ENCODE assay signal across 19 mouse cellular contexts in the genomic region with DNA sequence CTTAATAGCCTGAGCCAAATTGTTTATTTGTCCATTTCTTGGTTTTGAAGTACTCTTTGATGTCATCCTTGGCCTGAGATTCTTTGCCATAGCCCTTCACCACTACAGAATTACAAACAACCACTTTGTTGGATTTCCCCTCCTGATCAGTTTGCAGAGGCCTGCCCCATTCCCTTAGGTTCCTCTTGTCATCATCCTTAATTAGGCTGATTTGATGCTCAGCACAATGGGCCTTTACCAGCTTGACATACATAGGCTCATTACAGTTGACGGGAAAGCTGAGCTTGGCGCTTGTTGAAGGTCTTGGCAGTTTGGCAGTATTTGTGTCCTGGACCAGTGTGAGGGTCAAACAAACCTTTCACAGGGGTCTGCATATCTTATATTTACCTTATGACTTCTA.
A peak's percentile ranks its signal among the peaks of the same experiment; 100 is the strongest.
DNase-seq lines count a peak whose midpoint lies in the region; ATAC-seq lines count a peak whose summit lies in the region.
"Had no signal": no experiment of that assay in that cellular context is flagged by ENCODE, and none has a peak within 500 bp of the region (broad histone marks: within the 10 kb centered on the region; RNA-seq: fewer than 3 reads in every experiment).

No protein-coding gene starts in this region.

- DNase-seq in forebrain, embryonic 14.5 days (ENCODE audit: low spot score), result peak; percentile 32
- no peak for DNase-seq in forebrain, embryonic 10.5 days (ENCODE audit: extremely low spot score, low spot score)
- DNase-seq in heart, adult 11 months, result peak; percentile 24
- DNase-seq in heart, postnatal 14 days, result no peak
- peak; percentile 38 for DNase-seq in retina, embryonic 14.5 days (ENCODE audit: low spot score)
- no peak for DNase-seq in cerebellum, adult 11 months
- DNase-seq in thymus, postnatal 0 days (ENCODE audit: low spot score), result no peak
- DNase-seq: adrenal gland, adult 2 months; adrenal gland, postnatal 10 days; adrenal gland, postnatal 25 days; cerebellum, adult 18-20 months; cerebellum, adult 8-10 months; cerebellum, adult 9-11 months; cerebellum, postnatal 14 days; cerebellum, postnatal 36 days; embryo, embryonic 11 days had no signal

- WGBS in forebrain, embryonic 14.5 days, result 31% methylated on average over 2 of the region's 2 CpGs
- WGBS in forebrain, embryonic 10.5 days, result 84% methylated on average over 2 of the region's 2 CpGs

- no peak for ATAC-seq in forebrain, embryonic 14.5 days

- H3K9ac ChIP-seq in forebrain, embryonic 14.5 days (ENCODE audit: low read length), result no peak overlapping the region
- H3K9ac ChIP-seq: embryonic facial prominence, embryonic 13.5 days; embryonic facial prominence, embryonic 15.5 days had no signal

- no peaks in the 10 kb centered on the region for H3K9me3 ChIP-seq in forebrain, embryonic 14.5 days (replicated peaks; ENCODE audit: control insufficient read depth, low read length)
- H3K9me3 ChIP-seq in forebrain, embryonic 10.5 days, result no peaks in the 10 kb centered on the region
- H3K9me3 ChIP-seq: embryonic facial prominence, embryonic 13.5 days; embryonic facial prominence, embryonic 15.5 days had no signal

- H3K36me3 ChIP-seq in forebrain, embryonic 14.5 days (ENCODE audit: control insufficient read depth, insufficient read depth, low read length), result no peaks in the 10 kb centered on the region
- no peaks in the 10 kb centered on the region for H3K36me3 ChIP-seq in forebrain, embryonic 10.5 days (replicated peaks)
- H3K36me3 ChIP-seq: embryonic facial prominence, embryonic 13.5 days; embryonic facial prominence, embryonic 15.5 days had no signal

- no peaks in the 10 kb centered on the region for H3K4me1 ChIP-seq in forebrain, embryonic 14.5 days (ENCODE audit: control insufficient read depth, insufficient read depth, low read length)
- peaks cover 20% of the 10 kb centered on the region for H3K4me1 ChIP-seq in forebrain, embryonic 10.5 days

- intact Hi-C loops in heart, postnatal 14 days (cut with DNase I), result no loop called here

- no peak overlapping the region for H3K27ac ChIP-seq in forebrain, embryonic 14.5 days (ENCODE audit: low read depth, low read length)
- no peak overlapping the region for H3K27ac ChIP-seq in forebrain, embryonic 10.5 days
- H3K27ac ChIP-seq: embryonic facial prominence, embryonic 13.5 days; embryonic facial prominence, embryonic 15.5 days had no signal

- no peak overlapping the region for H3K4me2 ChIP-seq in forebrain, embryonic 14.5 days (ENCODE audit: low read length)
- H3K4me2 ChIP-seq: embryonic facial prominence, embryonic 13.5 days; embryonic facial prominence, embryonic 15.5 days had no signal

- H3K4me3 ChIP-seq in forebrain, embryonic 14.5 days (ENCODE audit: low read depth, low read length), result no peak overlapping the region
- no peak overlapping the region for H3K4me3 ChIP-seq in forebrain, embryonic 10.5 days
- H3K4me3 ChIP-seq: embryonic facial prominence, embryonic 13.5 days; embryonic facial prominence, embryonic 15.5 days; erythroblast, embryonic 14.5 days had no signal

- no peaks in the 10 kb centered on the region for H3K27me3 ChIP-seq in forebrain, embryonic 14.5 days (replicated peaks; ENCODE audit: control insufficient read depth, insufficient read depth, low read length)
- peaks cover 11% of the 10 kb centered on the region; the same call in 1 of the 2 replicates for H3K27me3 ChIP-seq in forebrain, embryonic 10.5 days (ENCODE audit: poor library complexity, severe bottlenecking)
- H3K27me3 ChIP-seq: embryonic facial prominence, embryonic 13.5 days; embryonic facial prominence, embryonic 15.5 days had no signal

Comparison
In these comparisons a context has a peak if more than half of its experiments do, and no peak if none do; other contexts are left out.
1. DNase-seq: peak in forebrain, embryonic 14.5 days (single experiment), heart, adult 11 months (single experiment) and retina, embryonic 14.5 days (single experiment); none in forebrain, embryonic 10.5 days (single experiment), heart, postnatal 14 days (0 of 2), cerebellum, adult 11 months (single experiment) and thymus, postnatal 0 days (single experiment).